Comparison of ENCODE assay signal across 13 mouse cellular contexts in genomic region chr11:82057646-82058045, GRCm38 (mm10). TPM values are rescaled to one million over a fixed set of nuclear protein-coding genes. Genes with fewer than 3 reads are reported as not detected.
DNase-seq lines count a peak whose midpoint lies in the region; TF ChIP-seq lines count a peak whose summit lies in the region.
"Had no signal": no experiment of that assay in that cellular context is flagged by ENCODE, and none has a peak within 500 bp of the region (broad histone marks: within the 10 kb centered on the region; RNA-seq: fewer than 3 reads in every experiment).

Gene Ccl11 (plus strand): TSS chr11:82057823.

- DNase-seq in layer of hippocampus, adult 2 months (ENCODE audit: low spot score in 2 of 2): peak; percentile 13 to 23
- no peak for DNase-seq in layer of hippocampus, adult 11-12 months (ENCODE audit: low spot score)
- DNase-seq in brain, adult 2 months (ENCODE audit: low read depth, low spot score): peak; percentile 32
- DNase-seq in gastrocnemius, postnatal 10 days: no peak
- peak; percentile 28 to 42 for DNase-seq in right cerebral cortex, adult 2 months (ENCODE audit: low spot score in 2 of 2)
- DNase-seq in T-cell, adult 2 months (ENCODE audit: low spot score): no peak
- DNase-seq in cerebellum, postnatal 36 days: no peak
- DNase-seq: cerebellum, postnatal 14 days; heart, postnatal 36 days; kidney, adult 9 months had no signal

- no peak within 1 kb of the TSS for H3K4me3 ChIP-seq in layer of hippocampus, adult 2 months
- H3K4me3 ChIP-seq: midbrain, embryonic 12.5 days; neural tube, embryonic 13.5 days had no signal

- no peak for TF ChIP-seq CTCF in layer of hippocampus, adult 2 months (conservative IDR thresholded peaks at IDR 0.05)

- no peak within 1 kb of the TSS for H3K27ac ChIP-seq in layer of hippocampus, adult 2 months
- H3K27ac ChIP-seq: midbrain, embryonic 12.5 days; neural tube, embryonic 13.5 days had no signal

RNA-seq across cellular contexts. Expression of gene Ccl11, which starts in this region (rescaled TPM):
- under 1 TPM in 1 of 2 experiments, not detected in 1; 0.34 TPM for total RNA-seq in layer of hippocampus, adult 2 months (2021)
- 10 to 100 TPM; 12.2 to 13.3 TPM for total RNA-seq in gastrocnemius, postnatal 10 days (2021)
- total RNA-seq: granulocyte monocyte progenitor cell, adult 5-6 weeks had no signal

Comparison
In these comparisons a context has a peak if more than half of its experiments do, and no peak if none do; other contexts are left out.
1. RNA of gene Ccl11 (total RNA-seq): 12.2 to 13.3 TPM in gastrocnemius, postnatal 10 days; 0.34 TPM in layer of hippocampus, adult 2 months; every median in the first group is over 4 times any median in the second.
2. Peak in DNase-seq in layer of hippocampus, adult 2 months; RNA of the gene not detected or under 1 TPM.
3. DNase-seq: peak in brain, adult 2 months (single experiment) and right cerebral cortex, adult 2 months (2 of 2); none in layer of hippocampus, adult 11-12 months (single experiment), gastrocnemius, postnatal 10 days (single experiment), T-cell, adult 2 months (single experiment) and cerebellum, postnatal 36 days (0 of 2).